Mouse (Mus musculus) frontal cortex, adult 2 months (tissue): ENCODE results near the gene Ttc30a1. TPM values are rescaled to one million over a fixed set of nuclear protein-coding genes. Genes with fewer than 3 reads are reported as not detected.
"Not testable (repeated sequence)": the region's sequence is repeated elsewhere in the genome, so short reads cannot be mapped to it uniquely, and the experiment has no call there.

Source experiments
- DNase-seq, 2 experiments: peaks; one replicate each; pipeline ENCODE4 v3.0.0; 2022; ENCODE audit warnings: low spot score in 1 of 2; ENCODE audit errors: extremely low spot score in 1 of 2
- polyA plus RNA-seq: library from polyadenylated mRNA; depleted of rRNA; stranded (reverse); fragments of >200 nt; gene quantifications from 2 replicates; pipeline ENCODE4 v1.2.3, GENCODE M21; 2012

The Ttc30a1 gene
- polyA plus RNA-seq, 1 experiment: 3.6 TPM

DNA sequence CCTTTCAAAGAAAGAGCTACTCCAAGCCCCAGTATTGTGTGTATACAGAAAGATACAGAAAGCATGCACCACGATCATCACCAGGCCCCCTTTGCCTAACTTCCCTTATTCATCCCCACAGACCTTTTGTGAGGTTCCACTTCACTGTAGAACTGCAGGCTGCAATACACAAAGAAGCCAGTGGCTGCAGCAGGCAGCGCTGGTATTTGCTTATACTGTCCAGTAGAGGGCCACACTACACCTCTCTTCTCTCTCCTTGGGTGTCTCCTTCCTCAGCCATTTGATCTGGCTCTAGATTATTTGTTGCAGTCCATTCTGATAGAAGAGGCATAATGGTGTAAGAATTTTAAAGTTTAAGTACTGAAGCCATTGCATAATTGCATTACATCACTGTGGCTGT is 3.4 kb upstream of the Ttc30a1 start:
- peak; percentile 67 to 84 for DNase-seq

DNA sequence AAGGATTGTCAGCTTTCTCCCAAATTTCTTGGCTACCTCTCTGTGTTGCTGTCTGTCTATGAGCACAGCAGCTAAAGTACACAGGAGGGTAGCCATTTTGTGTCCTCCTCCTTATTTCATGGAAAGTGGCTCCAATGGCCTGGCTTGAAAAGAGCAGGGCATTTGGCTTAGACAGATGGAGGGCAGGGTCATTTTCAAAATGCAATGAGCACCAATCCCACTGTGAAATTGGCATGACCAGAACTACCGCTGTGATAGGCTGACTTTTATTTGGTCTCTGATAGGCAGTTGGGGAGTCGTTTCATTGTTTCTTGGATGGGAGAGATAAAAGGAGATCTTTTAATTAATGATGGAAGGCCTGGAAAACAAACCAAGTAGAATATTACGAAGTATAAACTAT is 2.1 kb upstream of the Ttc30a1 start:
- no peak for DNase-seq

DNA sequence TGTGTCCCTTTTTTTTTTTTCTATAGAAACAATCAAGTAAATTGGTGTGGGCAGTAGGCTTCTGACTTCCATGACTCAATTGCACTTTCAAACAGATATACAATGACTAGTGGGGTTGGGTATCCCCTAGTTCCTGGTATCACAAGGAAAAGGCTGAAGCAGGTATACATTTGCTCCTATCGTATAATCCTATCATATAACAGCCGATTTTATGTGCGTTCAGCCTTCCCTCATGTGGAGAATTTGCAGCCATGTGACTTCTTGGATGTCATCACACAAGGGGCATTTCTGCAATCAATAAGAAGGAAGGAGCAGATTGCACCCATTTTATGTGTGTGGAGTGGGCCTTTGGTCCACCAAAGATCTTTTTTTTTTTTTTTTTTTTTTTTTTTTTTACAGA is 1.3 kb upstream of the Ttc30a1 start:
- DNase-seq: no peak

DNA sequence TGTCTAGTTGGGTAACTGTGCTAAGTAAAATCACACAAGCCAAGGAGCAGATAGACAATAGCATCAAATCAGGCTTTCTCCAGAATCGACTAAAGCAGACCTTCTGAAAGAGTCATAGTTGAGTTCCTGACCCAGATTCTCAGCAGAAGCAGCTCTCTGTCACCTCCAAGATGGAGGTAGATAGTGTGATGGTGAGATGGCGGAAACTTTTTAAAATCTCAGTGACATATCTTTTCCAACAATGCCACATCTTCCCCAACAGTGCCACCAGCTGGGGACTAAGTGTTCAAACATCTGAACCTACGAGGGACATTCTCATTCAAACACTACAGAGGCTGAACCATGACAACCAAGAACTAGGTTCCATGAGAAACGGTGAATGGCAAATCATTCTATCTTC is 859 bp upstream of the Ttc30a1 start:
- no peak for DNase-seq

DNA sequence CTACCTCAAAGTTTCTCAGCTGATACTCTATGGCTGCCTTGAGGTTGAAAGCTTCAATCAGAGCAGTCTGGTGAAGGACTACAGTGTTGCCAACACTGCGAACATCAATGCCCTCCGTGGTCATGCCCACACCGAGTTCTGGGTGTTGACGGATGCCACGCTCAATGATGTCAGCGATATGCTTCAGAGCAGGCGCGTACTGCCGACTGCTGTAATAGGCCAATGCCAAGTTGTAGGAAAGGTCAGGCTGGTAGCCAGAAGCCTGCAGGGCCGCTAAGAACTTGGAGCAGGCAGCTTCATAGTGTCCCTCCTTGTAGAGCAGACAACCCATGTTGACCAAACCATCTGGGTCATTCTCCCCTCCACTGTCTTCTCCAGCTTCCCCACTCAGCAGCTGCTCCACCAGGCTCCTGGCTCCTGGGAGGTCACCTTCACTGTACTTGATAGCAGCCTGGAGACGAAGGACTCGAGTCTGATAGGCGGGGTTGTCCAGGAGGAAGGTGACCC is 781 bp downstream of the Ttc30a1 start:
- DNase-seq: not testable (repeated sequence)

DNA sequence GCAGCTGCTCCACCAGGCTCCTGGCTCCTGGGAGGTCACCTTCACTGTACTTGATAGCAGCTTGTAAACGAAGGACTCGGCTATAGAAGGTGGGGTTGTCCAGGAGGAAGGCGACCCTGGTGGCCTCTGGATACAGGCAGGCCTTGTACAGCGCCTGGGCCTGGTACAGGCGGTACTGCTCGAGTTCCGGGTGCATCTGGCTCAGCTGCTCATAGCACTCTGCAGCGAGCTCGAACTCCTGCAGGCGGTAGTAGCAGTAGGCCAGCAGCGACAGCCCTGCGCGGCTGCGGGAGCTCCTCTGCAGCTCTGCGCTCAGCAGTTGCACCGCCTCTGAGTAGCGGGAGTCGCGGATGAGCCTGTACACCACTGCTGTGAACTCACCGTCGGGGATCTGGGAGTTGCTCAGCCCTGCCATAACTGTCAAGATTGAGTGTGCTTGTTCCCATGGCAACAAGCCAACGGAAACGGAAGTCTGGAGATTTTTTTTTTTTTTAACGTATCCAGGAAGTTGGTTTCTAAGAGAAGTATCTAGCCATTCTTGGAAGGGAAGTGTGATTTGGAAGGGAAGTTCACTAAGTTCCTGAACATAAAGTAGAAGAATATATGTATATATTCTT is 3.9 kb downstream of the Ttc30a1 start, which contains the start of gene Ttc30a2:
Ttc30a2 (minus strand) TSS at position 419 of the 617 bp plus-strand sequence.
- not testable (repeated sequence) for DNase-seq

DNA sequence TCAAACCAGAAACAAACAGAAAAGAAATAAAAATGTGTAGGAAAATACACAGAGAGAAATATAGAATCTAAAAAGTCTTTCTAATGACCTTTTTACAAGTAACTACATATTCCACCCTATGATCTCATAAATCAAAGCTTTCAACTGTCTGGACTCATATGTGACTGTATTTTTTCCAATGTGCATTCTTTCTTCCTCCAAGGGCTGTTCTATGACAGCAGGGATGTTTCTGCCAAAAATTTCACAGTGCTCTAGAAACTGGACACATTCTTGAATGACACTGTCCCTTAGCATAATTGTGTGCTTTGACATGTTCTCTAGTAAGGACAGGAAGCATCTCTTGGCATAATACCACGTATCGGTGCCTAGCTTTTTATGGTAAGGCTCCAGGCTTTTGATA is 5.7 kb downstream of the Ttc30a1 start:
- DNase-seq: not testable (repeated sequence)

DNA sequence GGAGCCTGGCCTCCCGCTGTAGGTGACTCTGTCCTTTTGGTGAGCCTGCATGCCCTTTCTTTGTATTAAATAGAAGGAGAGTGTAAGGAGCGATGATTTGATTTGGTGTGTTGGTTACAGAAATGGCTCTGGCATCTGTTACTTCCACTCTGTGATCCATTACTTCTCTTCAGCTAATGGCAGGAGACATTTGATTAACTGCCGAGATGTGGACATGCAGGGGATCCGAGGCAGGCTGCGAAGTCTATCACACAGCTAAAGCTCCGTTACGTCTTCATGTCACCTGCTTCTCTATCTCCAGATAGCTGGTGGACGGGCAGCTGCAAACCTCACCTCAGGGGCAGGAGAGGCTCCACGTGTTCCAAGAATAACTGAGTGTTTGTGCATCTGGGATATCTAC is 7.6 kb downstream of the Ttc30a1 start:
- DNase-seq: no peak

DNA sequence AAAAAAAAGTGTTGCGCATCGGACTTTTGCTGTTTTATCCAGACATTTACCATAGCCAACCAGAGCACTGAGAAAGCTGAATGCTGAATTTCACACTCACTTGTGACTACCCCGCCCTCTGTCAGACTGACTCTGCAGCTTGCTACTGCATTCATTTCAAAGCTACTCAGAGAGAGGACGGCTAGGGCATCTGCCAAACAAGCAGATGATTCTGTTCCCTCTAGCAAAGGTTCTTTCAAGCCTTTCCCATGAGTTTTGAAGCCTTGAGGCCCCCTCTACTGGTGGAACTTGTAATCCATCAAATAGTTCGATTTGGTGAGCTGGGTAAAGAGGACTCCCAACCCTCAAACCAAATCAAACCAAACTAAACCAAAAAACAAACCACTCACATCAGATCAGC is 16.8 kb downstream of the Ttc30a1 start:
- DNase-seq: peak; percentile 79 to 89

DNA sequence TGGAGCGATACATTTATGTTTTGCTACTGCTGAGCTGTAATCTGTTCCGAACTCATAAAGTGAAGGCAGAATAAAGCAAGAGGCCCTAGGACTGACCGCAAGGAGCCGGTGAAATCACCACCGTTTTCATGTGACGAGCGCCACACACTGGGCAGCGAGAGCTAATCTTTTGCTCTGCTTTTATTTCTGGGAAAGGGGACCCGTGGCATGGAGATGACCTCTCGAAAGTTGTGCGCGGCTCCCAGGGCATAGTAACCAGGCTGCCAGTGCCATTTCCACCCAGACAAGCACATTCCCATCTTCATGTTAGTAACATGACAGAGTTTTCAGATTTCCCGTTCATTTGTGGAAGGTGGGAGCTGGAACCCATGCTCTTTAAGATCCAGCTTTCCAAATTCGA is 17.3 kb downstream of the Ttc30a1 start:
- DNase-seq: peak in 1 of 2 experiments; percentile 58

DNA sequence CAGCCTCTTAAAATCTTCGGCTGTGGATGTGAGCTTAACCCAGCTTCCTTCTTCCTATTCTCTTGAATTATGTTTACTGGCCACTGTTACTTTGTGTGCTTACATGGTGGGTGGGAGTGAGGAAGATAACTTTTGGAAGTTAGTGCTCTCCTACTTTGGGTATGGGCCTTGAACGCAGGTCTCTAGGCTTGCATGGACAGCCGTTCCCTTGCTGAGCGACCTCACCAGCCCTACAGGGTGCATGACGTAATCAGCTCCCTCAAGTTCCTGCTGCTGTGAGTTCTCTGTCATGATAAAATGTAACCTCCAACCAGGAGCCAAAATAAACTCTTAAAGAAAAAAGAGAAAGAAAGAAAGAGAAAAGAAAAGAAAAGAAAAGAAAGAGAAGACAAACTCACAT is 17.7 kb downstream of the Ttc30a1 start:
- no peak for DNase-seq

DNA sequence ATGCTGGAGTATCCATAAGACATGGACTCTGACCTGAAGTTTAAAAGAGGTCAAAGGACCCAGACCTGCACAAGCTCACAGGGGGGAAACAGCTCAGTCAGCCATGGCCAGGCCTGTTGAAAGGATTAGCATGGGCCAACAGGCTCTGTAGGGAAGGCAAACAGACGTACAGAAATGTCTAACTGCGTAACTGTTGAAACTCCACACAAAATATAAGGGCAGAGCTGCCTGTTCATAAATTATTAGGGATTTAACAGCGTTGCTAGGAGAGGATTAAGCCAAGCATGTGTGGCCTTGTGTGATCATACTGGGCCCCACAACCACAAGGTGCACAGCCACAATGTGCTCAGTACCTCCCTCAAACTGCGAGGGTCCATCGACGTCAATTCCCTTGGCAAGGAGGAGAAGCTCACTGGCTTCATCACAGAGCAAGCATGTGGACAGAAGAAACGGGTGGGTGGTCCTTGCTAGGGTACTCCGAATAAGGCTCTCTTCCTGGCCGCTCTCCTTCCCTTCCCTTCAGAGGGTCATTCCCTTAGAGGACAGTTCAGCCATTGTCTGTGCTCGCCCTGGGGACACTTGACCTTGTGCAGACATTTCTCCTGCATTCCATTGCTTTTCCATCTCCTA is 18.4 kb downstream of the Ttc30a1 start:
- DNase-seq: no peak

DNA sequence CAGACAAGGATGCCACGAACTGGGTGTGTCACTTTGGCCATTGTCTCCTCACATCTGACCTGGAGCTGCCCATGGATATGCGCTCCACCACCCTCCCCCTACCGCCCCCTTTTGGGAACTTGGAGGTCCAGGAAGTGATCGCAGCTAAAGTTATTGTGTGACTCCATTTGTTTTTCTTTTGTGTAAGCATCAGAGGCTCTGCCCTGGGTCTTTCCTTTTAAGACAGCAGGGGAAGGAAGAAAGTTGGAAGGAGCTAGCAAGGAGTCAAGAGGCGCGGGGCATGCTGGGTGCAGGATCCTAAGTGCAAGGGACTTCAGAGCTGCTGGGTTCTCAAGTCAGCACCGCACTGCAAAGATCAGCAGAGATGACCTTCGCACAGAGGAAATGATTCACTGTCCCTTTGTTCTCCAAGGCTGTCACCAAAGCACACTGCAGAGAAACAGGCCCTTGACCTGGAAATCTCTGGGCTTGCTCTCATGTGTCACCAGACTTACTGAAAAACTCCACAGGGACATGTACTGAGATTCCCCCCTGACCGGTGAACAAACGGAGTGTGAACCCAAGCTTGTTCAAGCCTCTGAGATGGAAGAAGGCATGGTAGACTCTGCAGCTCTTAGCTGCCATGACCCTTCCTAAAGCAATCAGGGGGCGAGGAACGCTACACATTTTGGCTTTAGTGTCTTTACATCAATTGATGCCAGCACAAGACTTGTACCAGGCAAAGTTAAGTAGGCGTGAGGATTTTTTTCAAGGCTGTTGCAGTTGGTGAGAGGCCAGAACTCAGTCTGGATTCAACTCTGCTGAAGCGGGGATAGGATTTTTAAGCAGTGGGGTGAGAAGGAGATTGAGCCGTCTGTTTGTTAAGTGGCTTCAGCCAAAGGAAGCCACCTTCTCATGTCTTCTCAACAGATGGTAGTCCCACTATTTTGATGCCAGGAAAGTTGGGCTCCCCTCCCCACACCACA is 21.1 kb downstream of the Ttc30a1 start:
- DNase-seq: peak in 1 of 2 experiments; percentile 61

DNA sequence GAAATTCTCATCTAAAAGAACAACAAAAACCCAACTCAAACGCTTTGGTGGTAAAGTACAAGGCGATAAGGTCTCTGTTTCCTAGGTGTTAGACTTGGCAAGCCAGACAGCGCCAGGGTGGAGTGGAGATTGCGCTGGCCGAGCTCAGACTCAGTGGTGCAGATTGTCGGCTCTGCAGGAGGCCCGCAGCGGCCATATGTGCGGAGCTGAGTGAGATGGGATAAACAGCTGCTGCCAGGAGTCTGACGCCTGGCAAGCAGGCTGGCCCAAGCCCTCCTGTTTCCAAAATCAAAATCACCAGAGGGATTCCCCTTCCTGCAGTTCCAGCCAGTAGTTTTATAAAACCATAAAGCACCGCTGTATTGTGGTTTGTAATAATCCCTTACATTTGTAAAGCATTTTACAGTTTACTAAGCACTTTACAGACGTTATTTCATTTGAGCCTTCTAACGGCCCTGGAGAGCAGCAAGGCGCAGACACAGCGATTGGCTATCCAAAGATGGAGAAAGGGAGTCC is 21.9 kb downstream of the Ttc30a1 start:
- no peak for DNase-seq

DNA sequence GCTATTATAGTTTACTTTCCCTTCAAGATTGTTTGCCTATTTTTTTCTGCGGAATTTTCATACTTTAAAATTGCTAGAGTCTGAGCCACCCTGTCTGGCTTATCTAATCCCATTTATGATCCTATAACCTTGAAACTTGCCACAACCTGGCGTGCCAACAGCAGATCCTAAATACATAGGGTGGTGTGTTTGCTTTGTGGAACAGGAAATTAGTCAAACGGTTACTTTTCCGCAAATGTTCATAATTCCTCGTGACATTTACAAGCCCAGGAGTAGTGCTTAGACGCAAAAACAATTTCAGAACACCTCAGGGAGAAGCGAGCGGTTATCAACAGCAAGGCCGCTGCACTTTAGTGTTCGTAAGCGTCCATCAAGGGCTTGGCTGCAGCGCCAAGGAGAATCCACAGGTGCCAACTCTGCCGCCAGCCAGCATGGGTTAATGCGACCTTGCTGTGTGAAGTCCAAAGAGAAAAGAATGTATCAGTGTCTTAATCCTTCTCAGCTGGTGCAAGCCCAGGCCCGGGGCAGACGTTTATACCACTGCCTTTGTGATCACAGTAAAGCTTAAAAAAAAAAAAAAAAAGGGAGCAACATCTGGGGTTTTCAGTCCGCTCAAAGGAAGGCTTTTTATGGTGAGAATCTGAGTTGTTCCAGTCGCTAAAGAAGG is 22.5 kb downstream of the Ttc30a1 start:
- no peak for DNase-seq

DNA sequence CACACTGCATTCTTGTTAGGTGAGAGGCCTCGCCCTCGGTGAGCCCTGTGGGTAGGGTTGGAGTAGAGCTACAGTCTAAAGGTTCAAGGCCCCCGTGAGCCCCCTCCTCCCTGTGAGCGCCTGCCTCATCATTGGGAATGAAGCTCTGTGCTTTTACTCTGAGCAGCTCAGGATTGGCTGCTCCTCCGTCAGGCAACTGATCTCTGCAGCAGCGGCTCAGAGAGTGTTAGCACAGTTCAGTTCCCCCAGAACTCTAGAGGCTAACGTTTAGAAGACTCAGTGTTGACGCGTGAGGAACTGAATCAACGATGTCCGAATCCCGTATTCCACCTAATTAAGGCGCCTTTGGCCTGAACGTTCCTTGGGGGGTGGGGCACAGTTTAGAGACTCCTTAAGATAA is 26.1 kb downstream of the Ttc30a1 start:
- no peak for DNase-seq

DNA sequence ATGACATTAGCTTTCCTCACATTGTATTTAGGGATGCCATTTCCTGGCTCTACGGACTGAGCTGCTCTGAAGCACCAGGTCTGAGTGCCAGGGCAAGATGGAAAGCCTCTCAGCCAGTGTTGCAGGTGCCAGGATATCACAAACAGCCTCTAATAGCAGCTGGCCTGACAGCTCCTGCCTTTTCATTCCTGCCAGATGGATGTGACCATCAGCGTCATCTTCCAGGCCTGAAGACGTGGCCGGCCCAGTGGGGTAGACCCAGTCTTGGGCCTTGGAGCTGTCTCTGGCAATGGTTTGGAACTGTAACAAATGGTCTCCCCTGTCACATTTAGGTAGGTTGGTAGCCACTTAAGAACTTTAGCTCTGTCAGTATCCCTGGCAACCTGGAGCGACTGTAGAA is 28.4 kb downstream of the Ttc30a1 start:
- no peak for DNase-seq

DNA sequence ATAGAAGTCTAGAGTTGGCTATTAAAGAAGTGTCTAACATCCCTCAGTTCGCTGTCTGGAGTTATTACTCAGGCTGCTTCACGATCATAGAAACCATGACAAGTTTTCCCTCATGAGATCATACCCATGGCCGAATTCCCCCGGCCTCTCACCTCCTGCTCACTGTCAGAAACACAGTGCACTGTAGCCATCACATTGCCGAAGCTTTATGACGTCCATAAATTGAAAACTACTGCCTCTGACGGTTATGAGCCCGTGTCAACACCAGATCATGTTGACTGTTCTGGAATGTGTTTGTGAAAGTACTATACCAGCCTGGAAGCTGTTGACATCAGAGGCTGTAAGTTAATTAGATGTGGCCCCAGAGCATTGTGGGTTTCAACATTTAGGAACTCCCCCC is 31.1 kb downstream of the Ttc30a1 start:
- no peak for DNase-seq

DNA sequence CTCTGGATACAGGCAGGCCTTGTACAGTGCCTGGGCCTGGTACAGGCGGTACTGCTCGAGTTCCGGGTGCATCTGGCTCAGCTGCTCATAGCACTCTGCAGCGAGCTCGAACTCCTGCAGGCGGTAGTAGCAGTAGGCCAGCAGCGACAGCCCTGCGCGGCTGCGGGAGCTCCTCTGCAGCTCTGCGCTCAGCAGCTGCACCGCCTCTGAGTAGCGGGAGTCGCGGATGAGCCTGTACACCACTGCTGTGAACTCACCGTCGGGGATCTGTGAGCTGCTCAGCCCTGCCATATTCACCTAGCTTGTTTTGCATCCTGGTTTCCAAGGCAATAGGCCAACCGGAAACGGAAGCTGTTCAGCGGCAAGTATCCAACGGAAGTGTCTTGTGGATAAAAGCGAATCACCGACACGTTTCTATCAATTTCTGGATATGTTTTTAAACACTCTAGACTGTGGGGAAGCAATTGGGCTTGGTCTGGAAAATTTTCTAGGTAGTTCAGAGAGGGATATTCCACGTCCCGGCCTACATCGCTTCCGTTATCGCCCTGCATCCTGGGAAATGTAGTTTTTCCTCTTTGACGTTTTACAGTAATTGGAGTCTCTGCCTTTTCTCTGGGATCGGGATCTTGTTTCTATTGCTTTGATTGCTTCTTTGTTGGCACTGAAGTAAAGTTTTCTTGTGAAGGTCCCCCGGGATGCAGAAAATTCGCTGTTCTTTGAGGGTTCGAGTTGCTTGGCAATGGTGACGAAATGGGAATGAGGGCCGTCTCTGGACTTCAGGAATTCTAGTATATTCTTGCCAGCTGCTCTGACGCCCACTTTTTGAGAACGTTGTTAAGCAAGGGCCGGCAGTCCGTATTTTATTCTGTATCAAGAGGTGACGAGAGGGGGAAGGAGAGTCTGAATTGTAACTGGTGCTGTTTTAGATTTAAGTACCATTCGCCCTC is 43.4 kb downstream of the Ttc30a1 start, which contains the start of gene Ttc30b:
Ttc30b (minus strand) TSS at position 469 of the 947 bp plus-strand sequence.
- peak; percentile 37 to 86 for DNase-seq
